Mouse (Mus musculus): ENCODE data around the gene Iqsec1. TPM values are rescaled to one million over a fixed set of nuclear protein-coding genes. Genes with fewer than 3 reads are reported as not detected.

Gene Iqsec1
- total and polyA plus RNA-seq, 3 experiments, result 17.0 to 90.4 (median 83.5) TPM

GRCm38 (mm10) chr6:91003310-91003995 lies 15.0 kb upstream of the Iqsec1 start:
- Histone ChIP-seq H3K36me3 (replicated peaks in 1 of 2; ENCODE audit: control insufficient read depth in 1 of 2, insufficient read depth in 1 of 2, low read length in 1 of 2) (no peaks in the 10 kb centered on the region), H3K4me3 (replicated peaks in 1 of 3; ENCODE audit: low read depth in 2 of 3, low read length in 2 of 3, poor library complexity in 1 of 3) (peak overlapping the region in 1 of 3 experiments; percentile 23), H3K4me2 (ENCODE audit: insufficient read depth, low read depth, poor library complexity, severe bottlenecking) (no peak overlapping the region), H3K4me1 (ENCODE audit: control insufficient read depth in 1 of 2, insufficient read depth in 2 of 2) (peaks cover 9 to 16% of the 10 kb centered on the region in 2 experiments), H3K79me2 (replicated peaks; ENCODE audit: control insufficient read depth, extremely low read depth, insufficient read depth, poor library complexity, severe bottlenecking) (no peaks in the 10 kb centered on the region), H3K9ac (ENCODE audit: insufficient read depth, low read depth) (no peak overlapping the region), H3K27me3 (replicated peaks) (no peaks in the 10 kb centered on the region), H3K27ac (ENCODE audit: insufficient read depth, low read depth) (no peak overlapping the region), H3K9me3 (replicated peaks; ENCODE audit: low read length) (no peaks in the 10 kb centered on the region)
- TF ChIP-seq POLR2A (IDR thresholded peaks at IDR 0.05; ENCODE audit: low read depth, low read length), result 0 out of 2 replicates have a peak, but pooled peaks have one; percentile 19
- TF ChIP-seq TBP (conservative IDR thresholded peaks at IDR 0.05; ENCODE audit: low read depth, low read length), result no peak
- no peak for TF ChIP-seq NRF1 (IDR thresholded peaks at IDR 0.05; ENCODE audit: low read depth, low read length)
- TF ChIP-seq ELF1 (IDR thresholded peaks at IDR 0.05; ENCODE audit: low read depth, low read length), result 0 out of 2 replicates have a peak, but pooled peaks have one; percentile 18
- peak; percentile 67 for TF ChIP-seq USF2 (conservative IDR thresholded peaks at IDR 0.05; ENCODE audit: low read depth, low read length)
- TF ChIP-seq JUN (IDR thresholded peaks at IDR 0.05; ENCODE audit: insufficient read depth, low read depth, low read length), result no peak
- TF ChIP-seq USF1 (IDR thresholded peaks at IDR 0.05; ENCODE audit: low read depth, low read length), result peak; percentile 84
- TF ChIP-seq TCF12 (IDR thresholded peaks at IDR 0.05; ENCODE audit: low read depth, low read length), result peak; percentile 16; the same call in 1 of the 2 replicates
- TF ChIP-seq BHLHE40 (IDR thresholded peaks at IDR 0.05; ENCODE audit: low read depth, low read length), result peak; percentile 38
- TF ChIP-seq CHD1 (IDR thresholded peaks at IDR 0.05; ENCODE audit: low read depth, low read length), result peak; percentile 52; the same call in 1 of the 2 replicates
- dilution Hi-C loops (cut with MboI; ENCODE audit: extremely low pct_ligation_motif_present, extremely low pct_unique_long_range_greater_than_20kb, low sequenced_read_pairs), result no loop called here
- in situ Hi-C loops (cut with MboI; ENCODE audit: low pct_ligation_motif_present, low pct_unique_long_range_greater_than_20kb, low sequenced_read_pairs), result no loop called here
- DNase-seq (ENCODE audit: extremely low read depth), result peak; percentile 27

GRCm38 (mm10) chr6:91001566-91001965 lies 13.1 kb upstream of the Iqsec1 start:
- in situ Hi-C loops (cut with MboI; ENCODE audit: low pct_ligation_motif_present, low pct_unique_long_range_greater_than_20kb, low sequenced_read_pairs) (no loop called here), dilution Hi-C loops (cut with MboI; ENCODE audit: extremely low pct_ligation_motif_present, extremely low pct_unique_long_range_greater_than_20kb, low sequenced_read_pairs) (no loop called here)
- Histone ChIP-seq H3K79me2 (replicated peaks; ENCODE audit: control insufficient read depth, extremely low read depth, insufficient read depth, poor library complexity, severe bottlenecking) (no peaks in the 10 kb centered on the region), H3K9me3 (replicated peaks; ENCODE audit: low read length) (no peaks in the 10 kb centered on the region), H3K4me2 (ENCODE audit: insufficient read depth, low read depth, poor library complexity, severe bottlenecking) (no peak overlapping the region), H3K4me1 (ENCODE audit: control insufficient read depth in 1 of 2, insufficient read depth in 2 of 2) (peaks cover 9 to 16% of the 10 kb centered on the region in 2 experiments), H3K9ac (ENCODE audit: insufficient read depth, low read depth) (no peak overlapping the region), H3K36me3 (replicated peaks in 1 of 2; ENCODE audit: control insufficient read depth in 1 of 2, insufficient read depth in 1 of 2, low read length in 1 of 2) (no peaks in the 10 kb centered on the region), H3K4me3 (replicated peaks in 1 of 3; ENCODE audit: low read depth in 2 of 3, low read length in 2 of 3, poor library complexity in 1 of 3) (no peak overlapping the region), H3K27ac (ENCODE audit: insufficient read depth, low read depth) (no peak overlapping the region), H3K27me3 (replicated peaks) (no peaks in the 10 kb centered on the region)
- TF ChIP-seq MEF2A (IDR thresholded peaks at IDR 0.05; ENCODE audit: borderline replicate concordance, low read depth, low read length) (no peak), TCF12 (IDR thresholded peaks at IDR 0.05; ENCODE audit: low read depth, low read length) (no peak), NELFE (IDR thresholded peaks at IDR 0.05; ENCODE audit: low read depth, low read length) (no peak), UBTF (IDR thresholded peaks at IDR 0.05; ENCODE audit: low read depth, low read length) (no peak), ETS1 (conservative IDR thresholded peaks at IDR 0.05; ENCODE audit: low read depth, low read length) (no peak)
- DNase-seq (ENCODE audit: extremely low read depth), result no peak
